Mouse (Mus musculus): ENCODE data around the gene Mrps18c.

The Mrps18c gene

DNA sequence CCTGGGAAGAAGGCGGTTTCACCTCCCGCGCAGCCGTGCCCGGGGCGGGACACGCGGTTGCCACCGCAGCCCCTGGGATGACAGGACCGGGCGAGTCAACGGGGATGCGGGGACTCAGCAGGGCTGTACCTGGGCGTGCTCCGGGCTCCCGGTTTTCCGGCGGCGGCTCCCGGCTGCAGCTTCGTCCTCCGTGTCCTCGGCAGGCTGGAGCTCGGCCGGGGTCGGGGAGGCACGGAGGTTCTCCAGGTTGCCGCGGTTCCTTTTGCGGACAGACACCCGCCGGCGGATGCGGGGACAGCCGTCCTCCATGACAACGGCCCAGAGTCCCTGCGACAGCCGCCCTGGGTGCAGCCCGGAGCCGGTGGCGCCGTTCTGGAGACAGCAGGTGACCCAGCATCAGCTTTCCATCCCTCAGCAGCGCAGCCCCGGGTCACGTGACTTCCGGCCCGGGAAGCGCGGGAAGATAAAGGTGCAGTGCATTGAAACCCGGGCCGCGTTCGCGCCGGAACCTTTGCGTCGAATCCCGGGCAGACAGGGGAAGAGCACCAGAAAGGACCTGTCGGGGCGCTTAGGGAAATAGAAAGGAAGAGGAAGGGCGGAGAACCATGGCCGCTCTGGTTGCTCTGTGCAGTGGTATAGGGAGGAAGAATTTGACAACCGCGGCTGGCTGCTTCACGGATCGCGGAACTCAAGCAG lies at the start of gene Mrps18c, which contains the start of gene Helq:
Mrps18c (plus strand) TSS at position 463 of the 696 bp plus-strand sequence.
Helq (minus strand) TSS at position 434 of the 696 bp plus-strand sequence.
- DNase-seq: peak; percentile 93

DNA sequence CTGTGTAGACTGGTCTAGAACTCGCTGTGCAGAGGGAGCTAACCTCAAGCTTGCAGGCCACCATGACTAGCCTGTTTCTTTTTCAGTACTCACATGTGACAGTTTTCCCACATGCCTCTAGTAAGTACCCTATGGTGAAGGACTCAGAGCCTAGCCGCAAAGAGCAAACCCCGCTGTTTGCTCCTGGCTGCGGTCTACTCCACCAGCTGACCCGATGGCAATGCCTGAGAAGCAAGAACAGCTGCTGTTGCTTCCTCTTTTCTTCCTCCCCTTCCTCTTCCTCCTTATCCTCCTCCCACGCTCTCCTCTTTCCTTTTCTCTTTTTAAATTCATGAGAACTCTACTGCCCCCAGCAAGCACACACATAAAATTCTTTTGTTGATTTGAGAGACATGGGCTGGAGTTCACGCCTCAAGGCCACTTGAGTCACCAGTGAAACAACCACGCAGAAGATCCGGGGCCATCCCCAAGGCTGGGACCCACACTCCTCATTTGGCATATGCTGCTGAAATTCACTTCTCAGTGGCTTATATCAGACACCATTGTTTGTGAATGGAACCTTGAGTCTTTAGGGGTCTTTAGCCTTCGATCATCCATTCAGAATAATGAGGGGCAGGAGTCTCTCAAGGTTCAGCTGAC lies 47.7 kb upstream of the Mrps18c start:
- DNase-seq: no peak

DNA sequence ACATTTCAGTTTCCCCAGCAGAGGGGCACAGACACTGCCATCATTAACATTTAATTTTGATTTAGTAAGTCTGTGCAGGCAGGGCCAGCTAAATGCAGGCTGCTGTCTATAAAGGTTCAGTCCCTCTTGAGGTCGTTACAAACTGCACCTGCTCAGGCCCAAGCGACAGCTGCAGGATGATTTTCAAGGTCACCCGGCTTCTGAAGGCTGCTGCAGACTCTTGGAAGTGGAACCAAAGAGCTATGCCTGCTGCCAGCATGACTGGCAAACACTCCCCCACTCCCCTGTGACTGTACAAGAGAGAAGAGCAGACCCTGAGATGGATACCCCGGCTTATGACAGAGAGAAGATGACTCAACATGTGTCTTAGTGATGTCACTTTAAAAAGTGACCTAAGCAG lies 46.8 kb upstream of the Mrps18c start:
- no peak for DNase-seq

DNA sequence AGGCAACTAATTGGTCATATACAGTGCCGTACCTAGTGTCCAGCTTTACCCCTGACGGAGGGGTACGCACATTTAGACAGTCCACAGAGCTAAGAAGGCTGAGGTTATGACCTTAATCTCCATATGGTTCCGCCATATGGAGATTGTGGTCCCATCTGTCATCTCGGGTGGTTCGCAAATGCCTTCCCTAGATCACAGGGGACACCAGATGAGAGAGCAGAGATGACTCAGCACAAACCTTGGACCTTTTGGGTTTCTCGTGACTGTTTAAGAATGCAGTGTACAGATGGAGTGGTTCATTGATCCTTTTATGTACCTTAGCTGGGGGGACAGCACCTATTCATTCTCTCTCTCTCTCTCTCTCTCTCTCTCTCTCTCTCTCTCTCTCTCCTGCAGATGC lies 45.0 kb upstream of the Mrps18c start:
- peak; percentile 36 for DNase-seq

DNA sequence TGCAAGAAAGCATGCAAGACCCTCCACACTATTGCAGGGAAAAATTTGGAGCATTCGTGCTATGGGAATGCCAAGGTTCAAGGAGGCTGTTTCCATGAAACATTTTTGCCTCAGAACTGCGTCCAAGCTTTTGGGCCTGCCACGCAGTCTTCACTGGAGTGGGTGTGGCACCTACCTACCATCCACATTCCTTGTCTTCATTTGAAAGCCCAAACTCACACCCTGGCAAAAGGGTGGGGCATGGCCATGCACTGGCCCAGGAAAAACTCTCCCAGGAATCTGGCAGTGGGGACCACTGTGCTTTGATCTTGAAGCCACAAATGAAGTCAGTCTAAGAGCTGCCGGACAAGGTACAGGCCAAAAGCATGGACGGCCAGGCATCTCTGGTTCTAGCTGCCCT lies 40.3 kb upstream of the Mrps18c start:
- no peak for DNase-seq

DNA sequence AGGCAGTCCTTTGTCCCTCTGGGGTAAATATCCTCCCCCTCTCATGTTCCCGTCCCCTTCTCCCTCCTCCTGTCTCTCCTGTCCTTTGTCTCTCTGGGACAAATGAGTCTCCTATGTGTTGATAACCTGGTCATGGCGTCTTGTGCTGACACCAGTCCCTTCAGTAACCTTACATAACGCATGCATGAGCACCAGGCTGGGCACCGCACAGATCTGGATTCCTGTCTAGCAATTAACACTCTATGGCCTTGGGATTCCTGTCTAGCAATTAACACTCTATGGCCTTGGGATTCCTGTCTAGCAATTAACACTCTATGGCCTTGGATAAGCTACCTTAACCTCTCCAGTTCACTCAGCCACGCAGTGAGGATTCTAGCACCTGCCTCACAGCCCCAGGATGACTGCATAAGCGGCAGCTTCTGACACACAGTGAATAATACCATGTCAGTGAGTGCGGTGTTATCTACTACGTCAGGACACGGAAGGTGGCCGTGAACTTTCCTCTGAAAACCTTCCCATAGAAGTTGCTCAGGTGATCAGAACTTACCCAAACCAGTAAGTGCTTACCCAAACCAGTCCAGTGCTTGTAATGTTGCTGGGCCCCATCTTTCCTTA lies 38.3 kb upstream of the Mrps18c start:
- DNase-seq: no peak

DNA sequence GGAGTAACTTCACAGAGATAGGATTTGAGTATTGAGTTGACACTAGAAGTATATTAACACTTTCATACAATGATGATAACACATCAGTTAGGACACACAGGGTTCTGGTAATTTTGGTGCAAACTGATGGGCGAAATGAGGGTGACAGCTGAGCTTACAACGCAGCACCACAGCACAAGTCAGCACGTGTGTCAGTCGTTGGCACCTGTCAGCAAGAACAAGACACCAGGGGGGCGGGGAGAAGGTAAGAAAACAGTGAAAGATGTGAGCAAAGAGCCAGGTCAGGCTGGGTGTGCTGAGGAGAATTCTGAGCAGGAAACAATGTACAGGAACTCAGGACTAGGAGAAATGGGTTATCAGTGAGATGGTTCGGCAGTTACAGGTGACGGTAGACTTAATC lies 36.7 kb upstream of the Mrps18c start:
- no peak for DNase-seq

DNA sequence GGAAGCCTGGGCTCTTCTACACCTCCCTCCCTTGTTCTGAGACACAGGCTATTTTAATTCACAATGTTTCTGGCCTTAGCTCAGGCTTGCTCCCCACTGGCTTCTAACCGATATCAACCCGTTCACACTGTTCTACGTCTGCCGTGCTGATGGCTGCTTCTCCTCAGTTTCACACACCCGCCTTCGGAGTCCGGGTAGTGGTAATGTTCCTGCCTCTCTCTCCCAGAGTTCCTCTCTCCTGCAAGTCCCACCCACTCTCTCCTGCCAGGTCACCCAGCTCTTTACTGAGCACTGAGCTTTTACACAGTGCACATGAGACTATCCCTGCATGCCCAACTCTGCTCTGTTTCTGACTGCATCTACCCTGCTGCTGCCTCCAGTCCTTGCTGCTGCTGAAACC lies 32.4 kb upstream of the Mrps18c start:
- no peak for DNase-seq

- DNase-seq: no peak
These were observed 26.9 kb upstream of the Mrps18c start for GRCm38 (mm10) chr5:100771575-100771974.

- no peak for DNase-seq
These were observed 22.5 kb upstream of the Mrps18c start for GRCm38 (mm10) chr5:100775778-100776404.

DNA sequence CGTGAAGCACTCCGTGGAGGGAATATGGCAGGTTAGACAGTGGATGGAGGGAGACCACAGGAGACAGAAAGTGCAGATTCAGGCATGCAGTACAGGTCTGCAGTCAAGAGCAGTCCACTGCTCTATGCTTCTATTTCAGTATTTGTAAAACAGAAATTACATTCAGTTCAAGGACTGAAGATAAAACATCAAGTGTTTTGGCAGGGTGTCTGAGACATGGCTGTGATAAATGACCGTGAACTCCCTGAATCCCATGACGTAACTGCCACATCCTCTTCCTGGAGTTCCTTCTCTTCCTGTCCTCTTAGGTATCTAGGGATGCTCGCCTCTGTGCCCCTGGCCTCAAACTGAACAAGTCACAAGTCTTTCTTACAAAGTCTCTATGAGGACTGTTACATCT lies 21.5 kb upstream of the Mrps18c start:
- DNase-seq: no peak

- no peak for DNase-seq
These were observed 19.4 kb upstream of the Mrps18c start for GRCm38 (mm10) chr5:100779002-100779401.

DNA sequence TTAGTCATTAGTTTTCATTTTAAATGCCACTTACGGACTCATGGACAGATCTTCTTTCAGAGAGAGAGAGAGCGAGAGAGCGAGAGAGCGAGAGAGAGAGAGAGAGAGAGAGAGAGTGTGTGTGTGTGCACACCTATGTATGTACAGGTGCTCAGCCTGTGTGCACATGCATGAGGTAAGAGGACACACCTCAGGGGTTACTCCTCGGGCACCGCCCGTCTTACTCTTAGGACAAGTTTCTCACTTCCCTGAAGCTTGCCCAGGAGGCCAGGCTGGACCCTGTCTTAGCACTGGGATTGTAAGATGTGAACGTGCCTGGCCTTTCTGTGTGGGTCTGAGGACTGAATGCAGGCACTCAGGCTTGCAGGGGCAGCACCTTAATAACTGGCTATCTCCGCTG lies 10.9 kb upstream of the Mrps18c start:
- no peak for DNase-seq

DNA sequence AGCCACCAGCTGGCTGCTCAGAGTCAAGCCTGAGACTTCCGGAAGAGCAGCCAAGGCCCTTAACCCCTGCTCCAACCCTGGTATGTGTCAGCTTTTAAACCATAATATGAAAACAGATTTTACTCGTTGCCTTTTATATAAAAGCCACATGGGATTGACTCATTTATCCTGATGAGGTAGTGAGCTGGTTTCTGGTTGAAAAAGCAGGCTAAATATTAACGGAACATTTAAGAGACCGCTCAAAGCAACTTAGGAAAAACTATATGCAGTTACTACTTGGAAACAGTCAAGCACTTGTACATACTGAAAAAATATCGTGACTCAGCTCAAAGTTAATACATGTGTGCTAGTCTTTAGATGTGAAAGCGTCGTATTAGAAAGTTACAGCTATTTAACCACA lies 6.2 kb upstream of the Mrps18c start:
- DNase-seq: no peak

- no peak for DNase-seq
These were observed 4.3 kb upstream of the Mrps18c start for GRCm38 (mm10) chr5:100794084-100794483.

DNA sequence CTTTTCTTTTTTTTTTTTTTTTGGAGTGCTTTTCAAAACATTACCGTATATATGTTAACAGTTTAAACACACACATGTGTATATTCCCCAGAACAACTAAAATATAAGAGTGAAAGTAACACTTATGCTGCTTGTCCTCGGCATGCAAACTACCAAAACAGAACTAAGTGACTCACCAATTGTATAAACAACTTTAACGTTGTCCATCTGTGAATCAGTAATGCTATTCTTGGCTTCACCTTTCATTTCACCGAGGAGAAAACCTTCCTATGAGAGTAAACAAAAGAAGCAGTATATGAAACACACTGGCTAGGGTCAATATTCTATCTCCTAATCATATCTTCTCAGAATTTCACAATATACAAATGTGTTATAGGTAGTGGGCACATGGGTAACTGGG lies 19.9 kb downstream of the Mrps18c start:
- no peak for DNase-seq

- DNase-seq: no peak
These were observed 21.4 kb downstream of the Mrps18c start for GRCm38 (mm10) chr5:100819568-100820480.

- DNase-seq: peak; percentile 85
These were observed 22.2 kb downstream of the Mrps18c start, which contains the start of gene Abraxas1 for GRCm38 (mm10) chr5:100820483-100821184. Gene Abraxas1 (minus strand): TSS chr5:100820965.

DNA sequence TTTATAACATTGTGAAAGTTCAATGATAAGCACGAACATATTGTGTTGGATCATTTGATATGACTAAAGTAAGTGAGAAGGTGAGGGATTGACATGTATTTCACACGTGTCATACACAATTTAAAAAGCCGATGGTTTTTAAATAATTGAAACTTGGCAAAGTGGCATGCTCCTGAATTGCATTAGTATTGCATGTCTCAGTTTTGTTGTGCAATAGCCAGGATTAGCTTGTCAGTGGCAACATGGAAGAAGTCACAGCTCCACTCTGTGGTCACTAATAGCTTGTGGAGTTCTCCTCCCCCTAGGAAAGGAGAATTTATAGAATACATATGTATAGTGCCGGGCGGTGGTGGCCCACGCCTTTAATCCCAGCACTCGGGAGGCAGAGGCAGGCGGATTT lies 22.9 kb downstream of the Mrps18c start:
- no peak for DNase-seq

GRCm38 (mm10) chr5:100822826-100823225 lies 24.4 kb downstream of the Mrps18c start:
- no peak for DNase-seq

- DNase-seq: no peak
These were observed 27.5 kb downstream of the Mrps18c start for GRCm38 (mm10) chr5:100825975-100826374.

DNA sequence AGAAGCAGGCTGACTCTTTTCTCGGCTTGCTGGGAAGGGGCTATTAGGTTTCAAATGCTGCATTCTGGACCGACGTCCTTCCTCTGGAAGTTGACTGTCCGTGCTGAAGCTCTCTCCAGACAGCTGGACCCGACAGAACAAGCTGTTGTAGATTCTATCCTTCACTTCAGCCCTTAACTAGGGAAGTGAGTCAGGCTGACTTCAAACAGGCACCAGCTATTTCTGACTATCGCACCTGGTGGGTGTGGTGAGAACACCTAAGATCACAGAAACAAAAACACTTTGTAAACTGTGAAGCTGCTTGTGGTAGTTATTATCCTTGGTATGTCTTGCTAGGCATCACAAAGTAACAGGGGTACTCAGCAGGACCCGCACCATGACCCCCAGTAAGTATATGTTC lies 28.1 kb downstream of the Mrps18c start:
- DNase-seq: no peak
